Mouse (Mus musculus) stomach, postnatal 0 days (tissue): ENCODE measurements around the gene Slc9a2.

Experiments used
- CTCF ChIP-seq: IDR thresholded peaks from 2 replicates; pipeline ENCODE4 v1.5.1; 2016; ENCODE audit warnings: antibody characterized with exemption, low read depth, mild to moderate bottlenecking, moderate library complexity
- EP300 ChIP-seq: optimal IDR thresholded peaks from 2 replicates; pipeline ENCODE3; 2016; ENCODE audit warnings: antibody characterized with exemption

DNA sequence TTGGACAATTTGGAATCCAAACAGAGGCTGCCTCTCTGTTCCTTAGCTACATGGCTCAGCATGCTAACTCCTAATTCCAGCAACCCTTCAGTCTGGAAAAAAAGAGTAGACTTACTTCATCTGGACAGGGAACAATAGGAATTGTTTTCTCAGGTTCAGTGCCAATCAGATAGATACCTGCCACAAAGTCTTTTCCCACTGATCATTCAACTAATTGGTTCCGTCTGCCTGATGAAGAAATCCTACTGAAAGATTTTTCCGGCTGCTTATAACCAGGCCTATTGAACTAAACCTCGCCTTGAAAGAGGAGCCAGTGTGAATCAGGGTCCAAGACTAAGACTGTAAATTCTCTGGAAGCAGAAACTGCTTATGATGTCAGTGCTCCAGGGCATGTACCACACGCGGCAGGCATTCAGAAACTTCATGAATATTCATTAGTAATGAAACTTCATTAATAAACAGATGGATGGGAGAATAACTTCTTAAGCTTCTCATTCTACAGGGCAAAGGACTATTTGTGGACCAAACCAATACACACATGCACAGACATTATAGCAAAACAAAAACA, 109.4 kb downstream of the Slc9a2 start:
- TF ChIP-seq CTCF, result no peak
- TF ChIP-seq EP300, result no peak
